Mouse (Mus musculus): ENCODE measurements around the gene Sf3b2. TPM values are rescaled to one million over a fixed set of nuclear protein-coding genes. Genes with fewer than 3 reads are reported as not detected.
"Not testable (repeated sequence)": the region's sequence is repeated elsewhere in the genome, so short reads cannot be mapped to it uniquely, and the experiment has no call there.

The Sf3b2 gene
- polyA plus RNA-seq, 1 experiment from 2014 or later: 362 TPM

DNA sequence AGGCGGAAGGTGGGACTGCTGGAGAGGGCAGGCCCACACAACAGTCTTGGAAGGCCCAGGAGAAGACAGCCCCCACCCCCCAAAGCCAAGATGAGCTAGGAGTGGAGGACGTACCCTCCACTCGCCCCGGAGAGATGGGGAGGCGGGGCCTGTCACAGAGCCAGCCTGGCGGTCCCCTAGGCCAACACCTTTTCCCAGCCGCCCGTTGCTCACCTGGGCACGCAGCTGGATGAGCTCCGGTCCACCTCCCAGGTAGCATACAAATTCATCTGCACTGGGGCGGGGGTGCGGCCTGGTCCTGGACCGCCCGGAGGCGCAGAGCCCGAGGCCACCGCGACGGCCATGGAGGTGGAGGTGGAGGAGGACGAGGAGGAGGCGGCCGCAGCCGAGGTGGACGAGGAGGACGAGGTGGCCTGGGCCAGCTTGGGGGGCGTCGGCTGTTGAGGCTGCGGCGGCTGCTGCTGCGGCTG is 22.9 kb downstream of the Sf3b2 start:
- under 1% methylated on average over 29 of the region's 30 CpGs for WGBS
- H3K36me3 ChIP-seq: peaks cover 36% of the 10 kb centered on the region
- peak; percentile 69 for ATAC-seq (replicated peaks; ENCODE audit: low FRiP score)

DNA sequence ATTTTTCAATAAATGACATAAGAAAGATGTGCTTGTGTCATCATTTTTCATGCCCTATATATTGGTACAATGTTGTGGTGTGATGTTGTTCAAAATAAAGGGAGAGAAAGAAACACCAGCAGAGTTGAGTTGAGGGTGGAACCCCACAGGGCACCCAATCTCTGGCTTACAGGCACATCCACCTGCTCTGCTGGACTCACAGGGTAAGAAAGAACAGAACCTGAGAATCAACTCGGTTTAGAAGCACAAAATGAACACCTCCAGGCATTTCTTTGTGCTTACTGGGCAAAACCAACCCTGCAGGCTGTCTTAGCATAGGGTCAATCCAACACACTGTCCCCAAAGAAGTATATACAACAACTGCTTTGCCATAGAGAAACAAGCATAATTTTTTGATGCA is 23.8 kb downstream of the Sf3b2 start:
- Histone ChIP-seq H3K4me2 (peak overlapping the region; percentile 86), H3K27me3 (no peaks in the 10 kb centered on the region), H3K4me1 (peaks cover 36% of the 10 kb centered on the region), H3K9me3 (replicated peaks) (no peaks in the 10 kb centered on the region), H3K4me3 (replicated peaks) (peak overlapping the region; percentile 86), H3K36me3 (peaks cover 28% of the 10 kb centered on the region), H3K9ac (no peak overlapping the region), H3K27ac (no peak overlapping the region)
- WGBS: 48% methylated on average over 1 of the region's 1 CpGs
- no peak for ATAC-seq (replicated peaks; ENCODE audit: low FRiP score)

More for the DNA sequence above, 22.9 kb downstream of the Sf3b2 start:
- Histone ChIP-seq H3K4me3 (replicated peaks) (peak overlapping the region; percentile 86), H3K27ac (peak overlapping the region; percentile 93), H3K9me3 (replicated peaks) (no peaks in the 10 kb centered on the region), H3K9ac (peak overlapping the region; percentile 93), H3K4me1 (peaks cover 36% of the 10 kb centered on the region), H3K4me2 (peak overlapping the region; percentile 86), H3K27me3 (no peaks in the 10 kb centered on the region)

DNA sequence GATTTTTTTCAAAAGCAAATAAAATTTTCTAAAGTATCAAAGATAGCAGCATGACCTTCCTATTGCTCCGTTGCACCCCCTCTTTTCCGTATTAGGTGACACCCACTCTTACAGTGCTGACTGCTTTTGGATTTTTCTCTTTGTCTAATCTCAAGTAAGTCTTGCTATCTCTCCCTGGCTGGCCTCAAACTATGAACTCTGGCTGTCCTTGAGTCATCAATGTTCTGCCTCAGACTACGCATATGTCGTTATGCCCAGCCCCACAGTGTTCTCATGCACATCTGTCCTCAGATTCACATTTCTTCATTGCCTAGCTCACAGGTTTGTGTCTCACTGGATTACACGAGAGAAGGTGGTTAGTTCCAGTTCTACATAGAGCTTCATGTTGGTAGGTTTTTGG is 25.9 kb downstream of the Sf3b2 start:
- Histone ChIP-seq H3K9ac (no peak overlapping the region), H3K9me3 (replicated peaks) (no peaks in the 10 kb centered on the region), H3K27ac (no peak overlapping the region), H3K27me3 (no peaks in the 10 kb centered on the region), H3K4me1 (peaks cover 34% of the 10 kb centered on the region), H3K4me2 (no peak overlapping the region), H3K36me3 (peaks cover 8% of the 10 kb centered on the region), H3K4me3 (replicated peaks) (no peak overlapping the region)
- ATAC-seq (replicated peaks; ENCODE audit: low FRiP score): no peak
- WGBS: 82% methylated on average over 5 of the region's 5 CpGs

DNA sequence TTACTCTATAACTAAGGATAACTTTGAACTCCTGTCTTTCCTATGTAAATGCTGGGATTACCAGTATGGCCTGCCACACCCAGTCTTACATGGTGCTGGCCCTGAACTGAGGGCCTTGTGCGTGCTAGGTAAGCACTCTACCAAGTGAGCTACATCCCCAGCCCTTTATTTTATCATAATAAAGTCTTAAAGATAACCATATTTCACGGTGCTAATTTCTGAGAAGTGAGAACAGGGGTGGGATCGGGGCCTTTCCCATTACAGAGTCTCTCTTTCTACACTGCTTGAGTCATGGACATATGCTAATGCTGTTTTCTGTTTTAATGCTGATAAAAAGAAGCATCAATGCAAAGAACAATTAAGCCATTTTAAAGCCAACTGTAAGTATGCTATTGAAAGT is 26.4 kb downstream of the Sf3b2 start:
- Histone ChIP-seq H3K4me2 (no peak overlapping the region), H3K4me3 (replicated peaks) (no peak overlapping the region), H3K9me3 (replicated peaks) (no peaks in the 10 kb centered on the region), H3K27me3 (no peaks in the 10 kb centered on the region), H3K9ac (no peak overlapping the region), H3K36me3 (peaks cover 3% of the 10 kb centered on the region), H3K27ac (no peak overlapping the region), H3K4me1 (peaks cover 28% of the 10 kb centered on the region)
- ATAC-seq (replicated peaks; ENCODE audit: low FRiP score): no peak
- 88% methylated on average over 3 of the region's 3 CpGs for WGBS

DNA sequence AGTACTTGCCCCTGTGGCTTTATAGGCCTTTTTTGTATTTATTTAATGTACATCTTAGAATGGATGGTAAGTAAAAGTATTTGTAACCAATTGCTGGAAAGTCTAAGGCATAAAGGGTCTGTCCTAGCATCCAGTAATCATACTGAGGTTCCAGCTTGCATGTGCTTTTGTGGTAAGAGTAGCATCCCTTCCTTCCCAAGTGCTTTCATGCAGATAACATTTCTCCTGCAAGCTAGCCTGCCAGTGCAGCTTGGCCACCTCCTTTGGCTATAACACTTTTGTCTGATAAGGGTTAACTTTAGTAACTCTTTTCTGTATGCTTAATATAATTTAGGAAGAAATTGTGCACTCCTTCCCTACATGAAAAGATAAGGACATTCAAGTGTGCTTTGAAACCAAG is 27.2 kb downstream of the Sf3b2 start:
- ATAC-seq (replicated peaks; ENCODE audit: low FRiP score): no peak
- Histone ChIP-seq H3K9me3 (replicated peaks) (no peaks in the 10 kb centered on the region), H3K4me2 (no peak overlapping the region), H3K4me3 (replicated peaks) (no peak overlapping the region), H3K27me3 (no peaks in the 10 kb centered on the region), H3K4me1 (peaks cover 21% of the 10 kb centered on the region), H3K27ac (no peak overlapping the region), H3K36me3 (no peaks in the 10 kb centered on the region), H3K9ac (no peak overlapping the region)

DNA sequence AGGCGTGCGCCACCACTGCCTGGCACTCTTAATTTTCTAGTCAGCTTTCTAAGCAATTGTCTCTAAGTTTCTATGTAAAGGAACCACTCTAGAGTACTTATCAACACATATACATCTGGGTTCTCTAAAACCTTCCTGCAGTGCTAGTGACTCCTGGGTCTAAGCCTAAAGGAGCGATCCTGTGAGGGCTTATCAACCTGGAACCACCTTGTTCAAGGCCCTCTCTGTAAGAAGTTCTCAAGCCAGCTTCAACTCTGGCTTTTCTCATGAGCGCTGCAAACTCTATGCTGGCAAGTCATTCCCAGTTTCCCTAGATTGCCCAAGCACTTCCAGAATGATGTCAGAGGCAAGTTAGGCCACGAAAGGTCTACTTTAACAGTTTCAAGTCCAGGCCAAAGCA is 28.2 kb downstream of the Sf3b2 start:
- peaks cover 19% of the 10 kb centered on the region for H3K4me1 ChIP-seq
- no peaks in the 10 kb centered on the region for H3K27me3 ChIP-seq
- ATAC-seq (replicated peaks; ENCODE audit: low FRiP score): no peak
- H3K9me3 ChIP-seq (replicated peaks): no peaks in the 10 kb centered on the region
- H3K27ac ChIP-seq: no peak overlapping the region
- H3K4me3 ChIP-seq (replicated peaks): no peak overlapping the region
- 97% methylated on average over 5 of the region's 5 CpGs for WGBS
- H3K4me2 ChIP-seq: no peak overlapping the region
- no peaks in the 10 kb centered on the region for H3K36me3 ChIP-seq
- H3K9ac ChIP-seq: no peak overlapping the region

DNA sequence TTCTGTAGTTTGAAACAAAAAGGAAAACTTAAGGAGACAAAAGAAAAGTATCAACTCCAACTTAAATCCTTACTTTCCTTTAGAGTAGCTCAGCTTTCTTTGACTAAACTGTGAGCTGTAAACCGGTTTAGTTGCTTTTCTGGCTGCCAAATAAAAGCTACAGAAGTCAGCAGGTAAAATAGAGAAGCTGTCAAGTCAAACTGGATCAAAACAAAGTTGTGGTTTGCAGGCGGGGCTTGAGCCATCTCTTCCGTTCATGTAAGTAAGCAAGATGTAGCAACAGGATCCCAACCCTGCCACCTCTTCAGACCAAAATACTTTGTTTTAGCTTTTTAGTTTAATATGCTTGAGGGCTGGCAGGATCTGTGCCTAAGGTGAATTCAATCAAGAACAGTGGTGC is 38.1 kb downstream of the Sf3b2 start:
- no peak for ATAC-seq (replicated peaks; ENCODE audit: low FRiP score)
- Histone ChIP-seq H3K27me3 (no peaks in the 10 kb centered on the region), H3K4me1 (peaks cover 17% of the 10 kb centered on the region; the same call in 1 of the 2 replicates), H3K4me2 (no peak overlapping the region), H3K4me3 (replicated peaks) (no peak overlapping the region), H3K36me3 (no peaks in the 10 kb centered on the region), H3K9ac (no peak overlapping the region), H3K9me3 (replicated peaks) (no peaks in the 10 kb centered on the region), H3K27ac (no peak overlapping the region)
- WGBS: 46% methylated on average over 3 of the region's 3 CpGs

DNA sequence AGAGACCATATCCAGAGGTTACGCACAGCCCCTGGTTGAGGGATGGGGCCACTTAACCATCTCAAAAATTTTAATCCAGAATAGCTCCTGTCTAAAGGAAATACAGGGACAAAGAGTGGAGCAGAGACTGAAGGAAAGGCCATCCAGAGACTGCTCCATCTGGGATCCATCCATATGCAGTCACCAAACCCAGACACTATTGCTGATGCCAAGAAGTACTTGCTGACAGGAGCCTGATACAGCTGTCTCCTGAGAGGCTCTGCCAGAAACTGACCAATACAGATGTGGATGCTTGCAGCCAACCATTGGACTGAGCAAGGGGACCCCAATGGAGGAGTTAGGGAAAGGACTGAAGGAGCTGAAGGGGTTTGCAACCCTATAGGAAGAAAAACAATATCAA is 58.3 kb downstream of the Sf3b2 start:
- not testable (repeated sequence) for H3K27me3 ChIP-seq; H3K4me2 ChIP-seq; H3K4me1 ChIP-seq; H3K36me3 ChIP-seq; H3K9ac ChIP-seq; H3K4me3 ChIP-seq (replicated peaks); H3K27ac ChIP-seq; H3K9me3 ChIP-seq (replicated peaks); ATAC-seq (replicated peaks; ENCODE audit: low FRiP score)
- WGBS: 100% methylated on average over 1 of the region's 1 CpGs

DNA sequence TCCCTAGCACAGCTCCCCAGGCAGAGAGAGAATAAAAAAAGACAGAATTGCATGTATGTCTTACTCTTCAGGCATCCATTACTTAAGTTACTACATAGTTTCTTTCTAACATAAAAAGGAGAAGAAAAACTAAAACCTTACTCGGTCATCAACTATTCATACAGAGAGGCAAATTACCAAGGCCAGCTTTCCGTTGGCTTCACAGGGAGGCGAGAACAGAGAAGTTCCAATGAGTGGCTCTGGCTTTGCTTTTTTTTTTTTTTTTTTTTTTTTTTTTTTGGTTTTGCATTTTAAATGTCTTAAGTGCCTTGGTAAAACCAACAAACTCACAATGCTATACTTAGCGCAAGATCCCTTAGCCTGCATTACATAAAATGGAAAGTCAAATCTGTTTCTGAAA is 62.6 kb downstream of the Sf3b2 start:
- H3K4me1 ChIP-seq: peaks cover 4% of the 10 kb centered on the region; the same call in 1 of the 2 replicates
- H3K9ac ChIP-seq: no peak overlapping the region
- no peaks in the 10 kb centered on the region for H3K27me3 ChIP-seq
- WGBS: 87% methylated on average over 4 of the region's 4 CpGs
- H3K9me3 ChIP-seq (replicated peaks): no peaks in the 10 kb centered on the region
- ATAC-seq (replicated peaks; ENCODE audit: low FRiP score): no peak
- no peaks in the 10 kb centered on the region for H3K36me3 ChIP-seq
- no peak overlapping the region for H3K27ac ChIP-seq
- H3K4me2 ChIP-seq: no peak overlapping the region
- H3K4me3 ChIP-seq (replicated peaks): no peak overlapping the region

DNA sequence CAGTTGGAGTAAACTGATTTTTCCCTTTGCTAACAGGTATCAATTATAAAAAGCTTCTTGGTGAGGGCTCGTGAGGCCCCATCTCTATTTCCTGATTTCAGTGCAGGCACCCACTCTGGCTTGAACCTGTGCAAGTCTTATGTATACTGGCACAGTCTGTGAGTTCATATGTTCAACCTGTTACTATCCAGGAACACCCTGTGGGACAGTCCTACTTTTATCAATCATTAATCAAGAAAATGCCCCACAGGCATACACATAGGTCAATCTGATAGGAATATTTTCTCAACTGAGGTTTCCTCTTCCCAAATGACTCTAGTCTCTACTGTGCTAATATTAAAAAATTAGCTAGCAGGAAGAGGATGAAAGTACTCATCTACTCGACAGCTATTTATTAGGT is 65.1 kb downstream of the Sf3b2 start:
- H3K9me3 ChIP-seq (replicated peaks): no peaks in the 10 kb centered on the region
- no peaks in the 10 kb centered on the region for H3K27me3 ChIP-seq
- H3K4me2 ChIP-seq: no peak overlapping the region
- no peak for ATAC-seq (replicated peaks; ENCODE audit: low FRiP score)
- no peaks in the 10 kb centered on the region for H3K36me3 ChIP-seq
- WGBS: 60% methylated on average over 2 of the region's 2 CpGs
- no peak overlapping the region for H3K27ac ChIP-seq
- H3K4me1 ChIP-seq: peaks cover 4% of the 10 kb centered on the region; the same call in 1 of the 2 replicates
- no peak overlapping the region for H3K4me3 ChIP-seq (replicated peaks)
- H3K9ac ChIP-seq: no peak overlapping the region

DNA sequence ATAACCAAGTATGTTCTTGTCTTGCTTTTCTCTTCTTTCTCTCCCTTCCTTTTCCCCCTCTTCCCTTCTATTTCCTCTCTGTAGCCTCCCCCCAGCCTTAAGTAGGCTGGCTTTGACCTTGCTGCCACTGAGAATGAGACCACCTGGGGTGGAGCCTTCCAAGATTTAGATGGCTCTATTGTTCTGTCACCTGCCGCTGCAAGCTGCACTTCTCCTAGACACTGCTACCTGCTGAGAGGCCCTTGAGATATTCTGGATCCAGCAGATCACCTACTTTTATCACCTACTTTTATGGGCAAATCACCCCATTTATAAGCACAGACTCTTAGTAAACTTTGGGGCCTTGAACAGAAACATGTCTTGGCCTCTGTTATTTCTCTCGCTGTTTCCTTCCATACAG is 70.6 kb downstream of the Sf3b2 start:
- Histone ChIP-seq H3K4me2 (no peak overlapping the region), H3K27ac (no peak overlapping the region), H3K4me3 (replicated peaks) (no peak overlapping the region), H3K36me3 (no peaks in the 10 kb centered on the region), H3K9me3 (replicated peaks) (no peaks in the 10 kb centered on the region), H3K4me1 (peaks cover under 1% of the 10 kb centered on the region; the same call in 1 of the 2 replicates), H3K27me3 (no peaks in the 10 kb centered on the region), H3K9ac (no peak overlapping the region)
- ATAC-seq (replicated peaks; ENCODE audit: low FRiP score): no peak
- WGBS: 54% methylated on average over 2 of the region's 2 CpGs

DNA sequence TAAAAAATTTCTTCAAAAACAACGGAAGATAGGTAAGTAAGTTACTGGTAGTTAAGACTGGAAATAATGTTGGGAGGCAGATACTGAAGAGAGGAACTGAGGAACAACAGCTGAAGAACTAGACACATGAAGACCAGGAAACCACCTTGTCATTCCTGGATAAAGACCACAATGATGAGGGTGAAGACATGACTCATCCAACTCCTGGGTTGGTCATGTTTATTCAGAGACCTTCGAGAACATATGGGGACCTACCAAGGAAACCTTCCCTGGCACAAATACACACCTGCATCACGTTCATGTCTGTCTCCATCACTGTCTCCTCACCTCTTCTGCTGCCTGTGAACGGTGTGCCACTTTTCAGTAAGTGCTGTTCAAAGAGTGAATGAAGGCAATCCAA is 71.2 kb downstream of the Sf3b2 start:
- Histone ChIP-seq H3K4me1 (no peaks in the 10 kb centered on the region), H3K9me3 (replicated peaks) (no peaks in the 10 kb centered on the region), H3K27ac (no peak overlapping the region), H3K27me3 (no peaks in the 10 kb centered on the region), H3K36me3 (no peaks in the 10 kb centered on the region), H3K4me2 (no peak overlapping the region), H3K9ac (no peak overlapping the region), H3K4me3 (replicated peaks) (no peak overlapping the region)
- ATAC-seq (replicated peaks; ENCODE audit: low FRiP score): no peak
- 87% methylated on average over 4 of the region's 4 CpGs for WGBS

All from kidney, embryonic 15.5 days (tissue).